8 mouse cellular contexts compared by ENCODE assay signal in the genomic region with DNA sequence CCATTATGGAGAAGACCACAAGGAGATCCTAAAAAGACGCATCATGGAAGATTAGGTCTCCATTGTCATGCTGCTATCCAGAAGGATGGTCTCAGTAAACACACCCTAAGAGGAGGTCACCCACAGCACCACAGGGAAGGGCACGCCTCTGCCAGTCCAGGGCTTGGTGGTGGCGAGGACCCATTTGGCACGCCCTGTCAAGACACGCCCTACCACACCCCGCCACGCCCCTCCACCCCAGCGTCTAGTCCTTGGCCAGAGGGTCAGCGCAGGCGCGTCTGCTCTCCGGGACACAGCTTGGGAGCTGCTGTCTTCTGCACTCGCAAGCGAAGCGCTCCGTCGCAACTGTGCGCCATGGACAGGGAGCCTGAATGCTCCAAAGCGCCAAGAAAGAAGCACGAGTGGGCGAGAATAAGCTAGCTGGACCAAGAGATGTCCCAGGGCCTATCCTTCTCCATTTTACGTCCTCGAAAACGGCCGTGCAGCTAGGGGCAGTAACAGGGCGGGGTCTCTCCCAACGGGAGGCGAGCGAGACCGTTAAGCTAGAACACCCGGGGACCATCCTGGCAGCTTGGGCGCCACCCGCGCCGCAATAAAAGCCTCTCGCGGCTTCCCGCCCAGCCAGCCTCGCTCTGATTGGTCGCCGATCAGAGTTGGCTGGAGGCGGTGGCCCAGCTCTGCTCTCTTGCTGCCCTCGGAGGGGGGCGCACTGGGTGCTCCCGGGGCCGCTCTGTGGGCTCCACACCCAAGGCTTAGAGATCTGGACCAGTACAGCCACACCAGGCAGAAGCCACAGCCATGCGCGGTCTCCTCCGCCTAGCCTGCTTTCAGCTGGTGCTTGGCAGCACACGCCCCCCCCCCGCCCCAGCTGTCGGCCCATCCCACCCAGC. TPM values are rescaled to one million over a fixed set of nuclear protein-coding genes. Genes with fewer than 3 reads are reported as not detected.
A peak's percentile ranks its signal among the peaks of the same experiment; 100 is the strongest.
DNase-seq lines count a peak whose midpoint lies in the region; ATAC-seq lines count a peak whose summit lies in the region.

No protein-coding gene starts in this region.

- H3K36me3 ChIP-seq in hindbrain, embryonic 11.5 days (ENCODE audit: control insufficient read depth, insufficient read depth, low read length): no peaks in the 10 kb centered on the region

- WGBS in hindbrain, embryonic 11.5 days: under 1% methylated on average over 52 of the region's 52 CpGs

- DNase-seq in NIH3T3 (ENCODE audit: low read depth): peak; percentile 79
- peak; percentile 76 for DNase-seq in cerebellum, adult 8-10 months
- peak; percentile 63 to 83 for DNase-seq in frontal cortex, adult 2 months (ENCODE audit: extremely low spot score in 1 of 2, low spot score in 1 of 2)
- peak; percentile 85 for DNase-seq in hindbrain, embryonic 11.5 days (ENCODE audit: low spot score)
- DNase-seq in layer of hippocampus, postnatal 36 days: peak; percentile 85 to 88
- peak; percentile 15 for DNase-seq in lung, postnatal 14 days
- DNase-seq in right cerebral cortex, adult 2 months (ENCODE audit: low spot score in 2 of 2): peak; percentile 79 to 89

- H3K4me3 ChIP-seq in hindbrain, embryonic 11.5 days (ENCODE audit: low read depth, low read length): peak overlapping the region; percentile 84

- H3K9ac ChIP-seq in hindbrain, embryonic 11.5 days (ENCODE audit: low read depth, low read length): peak overlapping the region; percentile 96

- ATAC-seq in hindbrain, embryonic 11.5 days (ENCODE audit: low FRiP score): peak; percentile 87
- ATAC-seq in erythroblast, adult 5-6 weeks (replicated peaks; ENCODE audit: low FRiP score, poor library complexity, severe bottlenecking): no peak

- H3K4me2 ChIP-seq in hindbrain, embryonic 11.5 days (replicated peaks; ENCODE audit: low read depth, low read length): peak overlapping the region; percentile 86

- H3K4me1 ChIP-seq in hindbrain, embryonic 11.5 days (replicated peaks; ENCODE audit: control insufficient read depth, insufficient read depth, low read length): no peaks in the 10 kb centered on the region

- no peaks in the 10 kb centered on the region for H3K27me3 ChIP-seq in hindbrain, embryonic 11.5 days (ENCODE audit: control insufficient read depth, insufficient read depth, low read length)

- no peaks in the 10 kb centered on the region for H3K9me3 ChIP-seq in hindbrain, embryonic 11.5 days (ENCODE audit: control insufficient read depth, low read length)

- peak overlapping the region; percentile 87 for H3K27ac ChIP-seq in hindbrain, embryonic 11.5 days (ENCODE audit: low read depth, low read length)

RNA-seq across cellular contexts. Expression of a gene that starts 1.9 kb away (rescaled TPM):
- polyA plus RNA-seq in frontal cortex, adult 2 months (2012; rRNA removed): 141 and 148 TPM in 2 replicates
- 137 and 143 TPM in 2 replicates for polyA plus RNA-seq in hindbrain, embryonic 11.5 days (2014; fragmentation: Nextera tagmentation; extraction: Ambion mirVana)
- 100 to 1,000 TPM; 293 to 312 TPM for total RNA-seq in layer of hippocampus, postnatal 36 days (2021)
- total RNA-seq in erythroblast, adult 5-6 weeks (2015; ENCODE audit: low replicate concordance): 8.1 and 13.0 TPM in 2 replicates
- 4.6 and 7.6 TPM in 2 replicates for total RNA-seq in erythroblast, adult 5-6 weeks (2017; ENCODE audit: low replicate concordance)

Comparison
In these comparisons a context has a peak if more than half of its experiments do, and no peak if none do; other contexts are left out.
1. DNase-seq: peak in every context shown above with its lines; median percentile 86 in layer of hippocampus, postnatal 36 days; 85 in hindbrain, embryonic 11.5 days; 84 in right cerebral cortex, adult 2 months; 79 in NIH3T3; 76 in cerebellum, adult 8-10 months; 73 in frontal cortex, adult 2 months; 15 in lung, postnatal 14 days.
2. RNA of a gene that starts 1.9 kb away (total RNA-seq): 293 to 312 TPM in layer of hippocampus, postnatal 36 days; 4.6 to 13.0 TPM in erythroblast, adult 5-6 weeks; every median in the first group is over 10 times any median in the second.